Mouse (Mus musculus) CD4-positive, CD25-positive, alpha-beta regulatory T cell, adult 2 months (primary cell): Measurements from ENCODE around the gene Zfp618.
A peak's percentile ranks its signal among the peaks of the same experiment; 100 is the strongest.

Experiments used
- DNase-seq: peaks from one replicate; pipeline ENCODE4 v3.0.0-alpha.2; 2012; ENCODE audit warnings: low read depth, low spot score

Zfp618 gene

DNA sequence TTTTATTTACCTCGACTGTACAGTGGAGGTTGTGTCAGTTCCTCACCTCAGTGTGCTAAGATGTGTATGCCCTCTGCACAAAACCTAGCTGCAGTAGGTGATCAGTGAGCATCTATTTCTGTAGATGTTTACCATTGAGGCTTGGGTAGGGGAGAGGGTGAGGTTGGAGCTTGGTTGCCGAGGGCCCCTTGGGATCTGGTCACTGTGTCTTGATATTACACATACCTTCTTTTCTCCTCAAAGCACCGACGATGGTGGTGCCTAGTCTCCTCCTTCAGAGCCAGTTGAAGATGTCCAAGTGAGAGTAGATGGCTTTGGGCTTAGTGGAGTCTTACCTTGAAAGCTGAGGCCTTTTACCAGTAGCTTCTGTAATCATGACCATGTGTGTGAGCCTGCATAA is 101.4 kb downstream of the Zfp618 start:
- no peak for DNase-seq

DNA sequence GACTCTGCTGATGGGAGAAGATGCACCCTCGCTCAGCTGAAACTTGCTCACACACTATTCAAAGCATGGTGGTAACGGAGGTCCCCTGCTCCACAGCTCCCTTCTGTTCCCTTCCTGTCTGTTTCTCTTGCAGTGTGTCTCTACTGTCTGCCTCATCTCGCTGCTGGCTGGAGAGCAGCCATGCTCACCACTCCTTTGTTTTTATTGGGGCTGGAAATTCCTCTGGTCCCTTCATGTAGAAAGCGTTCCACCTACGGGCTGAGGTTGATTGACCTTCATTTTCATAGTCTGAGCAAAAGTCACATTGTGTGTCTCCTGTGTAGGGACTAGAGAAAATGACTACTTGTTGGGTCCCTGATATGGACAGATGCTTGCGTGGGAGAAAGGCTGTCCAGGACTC is 102.4 kb downstream of the Zfp618 start:
- DNase-seq, result no peak

DNA sequence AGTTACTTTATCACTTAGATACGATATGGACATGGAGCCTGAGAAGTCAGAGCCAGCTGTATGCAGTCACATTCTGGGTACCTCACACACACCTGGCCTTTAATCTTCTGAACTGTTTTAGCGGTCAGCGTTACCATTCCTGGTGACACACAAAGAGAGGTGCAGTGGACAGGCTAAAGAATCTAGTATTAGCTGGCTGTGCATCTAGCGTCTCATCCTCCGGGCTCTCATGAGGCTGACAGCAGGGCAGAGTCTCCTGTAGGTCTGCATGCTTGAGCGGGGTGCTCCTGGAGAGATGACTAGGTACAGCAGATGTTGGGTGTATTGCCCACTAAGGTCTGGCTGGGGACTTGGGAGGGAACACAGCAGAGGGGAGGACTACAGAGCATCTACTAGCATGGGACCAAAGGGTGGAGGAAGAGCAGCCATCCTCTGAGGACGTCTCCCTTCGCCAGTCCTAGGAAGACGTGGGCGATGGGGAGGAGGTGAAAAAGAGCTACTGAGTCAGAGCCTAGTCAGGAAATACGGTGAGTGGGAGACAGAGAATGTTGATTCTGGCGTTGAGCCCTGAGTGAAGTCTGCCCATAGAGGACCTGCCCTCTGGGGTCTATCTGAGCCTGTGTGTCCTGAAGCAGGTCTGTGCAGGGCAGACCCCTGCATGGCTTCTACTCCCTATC is 103.3 kb downstream of the Zfp618 start:
- no peak for DNase-seq

- DNase-seq, result no peak
Observed at GRCm38 (mm10) chr4:63071413-63072260, 106.3 kb downstream of the Zfp618 start.

- peak; percentile 48 for DNase-seq
Observed at GRCm38 (mm10) chr4:63073139-63073538, 107.8 kb downstream of the Zfp618 start.

DNA sequence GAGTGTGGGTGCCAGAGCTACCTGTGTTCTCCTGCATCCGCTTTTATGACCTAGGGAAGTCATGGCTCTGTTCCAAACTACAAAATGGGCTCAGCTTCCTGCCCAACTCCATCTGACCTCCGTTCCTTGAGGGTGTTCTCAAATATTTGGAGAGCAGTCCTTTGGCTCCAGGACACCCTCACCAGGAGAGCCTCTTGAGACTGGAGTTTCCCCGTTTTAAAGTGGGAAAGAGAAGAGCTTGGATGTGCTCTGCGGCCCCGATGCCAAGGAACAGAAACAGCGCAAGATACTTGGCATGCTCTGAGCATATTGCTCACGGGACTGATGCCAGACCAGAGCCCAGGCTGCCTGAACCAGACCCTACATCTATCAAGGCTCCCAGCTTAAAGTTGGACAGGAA is 113.8 kb downstream of the Zfp618 start:
- no peak for DNase-seq

DNA sequence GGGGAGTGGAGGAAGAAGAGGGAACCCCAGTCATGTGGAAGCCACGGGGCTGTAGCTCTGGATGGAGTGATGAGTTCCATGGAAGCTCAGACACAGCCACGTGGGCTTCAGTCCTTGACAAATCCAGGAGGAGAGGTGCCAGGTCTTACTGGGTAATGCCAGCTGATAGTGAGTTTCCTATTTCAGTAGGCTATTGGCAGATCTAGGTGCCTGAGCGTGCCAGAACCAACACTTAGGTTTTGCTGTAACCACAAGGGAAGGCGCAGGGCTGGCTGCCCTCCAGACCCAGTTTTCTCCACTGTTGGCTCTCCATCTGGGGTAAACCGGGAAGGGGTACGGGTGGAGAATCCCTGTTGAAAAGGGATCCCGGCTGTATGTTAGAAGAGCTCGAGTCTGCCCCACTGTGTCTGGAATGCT is 119.1 kb downstream of the Zfp618 start:
- DNase-seq, result no peak

DNA sequence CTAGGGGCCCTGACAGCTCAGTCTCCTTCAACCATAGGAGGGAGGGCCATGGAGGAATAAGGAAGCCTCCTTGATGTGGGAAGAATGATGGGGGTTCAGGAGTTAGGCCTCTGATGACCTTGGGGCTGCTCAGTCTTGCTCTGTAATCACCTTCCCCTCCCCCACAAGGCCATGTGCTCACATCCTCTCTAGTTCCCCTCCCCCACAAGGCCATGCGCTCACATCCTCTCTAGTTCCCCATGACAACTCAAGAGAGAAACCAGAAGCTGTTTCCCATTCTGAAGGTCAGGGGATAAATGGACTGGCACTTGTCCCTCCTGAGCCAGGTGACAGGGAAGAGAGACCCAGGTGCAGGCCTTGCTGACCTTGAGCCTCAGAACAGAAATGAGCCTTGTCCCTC is 124.1 kb downstream of the Zfp618 start:
- DNase-seq, result peak; percentile 66

DNA sequence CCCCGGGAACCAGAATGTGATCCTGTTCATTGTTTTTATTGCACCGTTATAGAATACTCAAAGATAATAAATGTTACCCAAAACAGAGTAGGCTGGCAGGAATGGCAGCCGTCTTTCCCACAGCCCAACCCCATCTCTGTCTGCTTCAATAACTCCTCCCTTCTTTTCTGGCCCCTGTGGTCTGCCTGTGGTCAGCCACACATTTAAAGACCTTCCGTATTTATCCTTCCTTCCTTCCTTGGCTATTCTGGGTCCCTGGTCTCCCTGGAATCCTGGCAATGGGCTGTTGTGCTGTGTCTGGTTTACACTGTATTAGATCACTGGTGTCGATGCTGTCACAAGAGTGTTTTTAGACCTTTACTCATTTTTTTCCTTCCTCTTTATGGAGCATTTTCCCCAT is 125.8 kb downstream of the Zfp618 start:
- no peak for DNase-seq

- DNase-seq, result no peak
Observed at GRCm38 (mm10) chr4:63097603-63098002, 132.2 kb downstream of the Zfp618 start.

DNA sequence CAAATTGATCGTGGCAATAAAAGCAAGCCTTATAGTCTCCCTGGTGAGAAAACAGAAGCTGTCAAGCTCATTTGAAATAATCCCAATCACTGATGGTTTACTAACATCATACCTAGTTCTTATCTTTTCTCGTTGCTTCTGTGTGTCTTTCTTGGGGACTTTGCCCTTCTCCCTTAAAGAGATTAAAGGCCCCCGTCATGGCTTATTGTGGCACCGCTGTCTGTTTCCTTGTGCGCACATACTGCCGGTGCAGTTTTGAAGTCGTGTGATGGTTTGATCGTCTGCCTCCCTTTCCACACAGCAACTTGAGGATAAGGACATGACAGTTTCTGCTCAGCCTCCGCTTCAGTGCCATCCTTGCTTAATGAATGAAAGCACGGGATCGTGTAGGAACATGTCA is 135.1 kb downstream of the Zfp618 start:
- no peak for DNase-seq

GRCm38 (mm10) chr4:63102025-63102424 is 136.7 kb downstream of the Zfp618 start:
- DNase-seq, result no peak

GRCm38 (mm10) chr4:63105651-63106050 is 140.3 kb downstream of the Zfp618 start:
- no peak for DNase-seq

DNA sequence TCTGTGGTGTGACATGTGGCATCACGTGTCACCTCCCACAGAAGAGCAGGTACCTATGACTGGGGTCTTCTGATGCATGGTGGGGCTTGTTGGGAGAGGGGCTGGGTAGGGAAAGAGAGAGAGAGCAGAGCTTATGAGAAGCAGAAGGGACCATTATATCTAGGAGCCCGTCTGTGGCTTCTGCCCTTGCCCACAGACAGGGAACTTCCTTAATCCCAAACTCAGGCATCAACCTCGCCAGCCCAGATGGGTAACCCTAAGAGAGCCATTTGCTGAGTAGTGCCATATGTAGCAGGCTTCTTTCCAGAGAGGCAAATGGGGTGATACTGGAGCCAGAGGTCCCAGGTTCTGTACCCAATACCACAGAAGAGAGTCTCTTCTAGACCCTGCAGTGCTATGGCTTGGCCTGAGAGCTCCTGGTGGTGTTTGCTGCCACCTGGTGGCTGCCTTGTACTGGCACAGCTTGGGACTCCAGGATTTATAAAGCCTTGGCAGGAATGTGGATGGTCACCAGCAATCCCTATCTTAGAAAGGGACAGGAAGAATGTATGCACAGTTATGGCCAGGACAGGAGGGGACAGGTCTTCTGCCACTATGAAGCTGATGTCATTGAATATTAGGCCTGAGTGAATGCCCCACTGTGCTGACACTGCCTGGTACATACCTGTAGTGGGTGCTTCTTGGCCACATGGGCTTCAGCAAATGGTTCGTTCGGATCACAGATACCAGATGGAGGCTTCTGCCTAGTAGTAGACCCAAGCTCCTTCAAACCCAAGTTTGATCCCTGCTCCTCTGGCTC is 153.5 kb downstream of the Zfp618 start:
- DNase-seq, result peak; percentile 89

DNA sequence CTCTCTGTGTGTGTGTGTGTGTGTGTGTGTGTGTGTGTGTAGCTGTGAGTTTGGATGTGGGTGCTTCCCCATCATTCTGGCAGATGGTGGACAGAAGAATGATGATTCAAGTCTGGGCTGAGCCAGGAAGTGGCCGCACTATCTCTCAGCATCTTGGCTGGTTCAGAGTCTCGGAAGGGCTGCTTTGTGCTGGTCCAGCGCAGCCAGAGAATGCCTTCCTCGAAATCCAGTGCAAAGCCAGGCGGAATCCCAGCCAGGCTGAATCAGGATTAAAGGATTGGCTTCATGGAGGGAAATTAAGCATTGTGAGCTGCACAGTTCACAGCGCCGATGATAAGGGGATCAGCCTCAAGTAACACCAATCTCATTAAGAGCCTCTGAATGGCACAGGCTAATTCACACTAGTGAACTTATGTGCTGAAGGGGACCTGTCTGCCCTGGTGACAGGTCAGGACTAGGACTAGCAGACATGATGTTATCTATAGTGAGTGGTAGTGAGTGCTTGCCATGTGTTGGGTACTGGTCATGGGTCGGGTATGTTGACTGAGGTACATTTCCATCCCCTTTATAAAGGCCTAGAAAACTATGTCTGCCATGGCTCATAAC is 159.6 kb downstream of the Zfp618 start:
- DNase-seq, result no peak

DNA sequence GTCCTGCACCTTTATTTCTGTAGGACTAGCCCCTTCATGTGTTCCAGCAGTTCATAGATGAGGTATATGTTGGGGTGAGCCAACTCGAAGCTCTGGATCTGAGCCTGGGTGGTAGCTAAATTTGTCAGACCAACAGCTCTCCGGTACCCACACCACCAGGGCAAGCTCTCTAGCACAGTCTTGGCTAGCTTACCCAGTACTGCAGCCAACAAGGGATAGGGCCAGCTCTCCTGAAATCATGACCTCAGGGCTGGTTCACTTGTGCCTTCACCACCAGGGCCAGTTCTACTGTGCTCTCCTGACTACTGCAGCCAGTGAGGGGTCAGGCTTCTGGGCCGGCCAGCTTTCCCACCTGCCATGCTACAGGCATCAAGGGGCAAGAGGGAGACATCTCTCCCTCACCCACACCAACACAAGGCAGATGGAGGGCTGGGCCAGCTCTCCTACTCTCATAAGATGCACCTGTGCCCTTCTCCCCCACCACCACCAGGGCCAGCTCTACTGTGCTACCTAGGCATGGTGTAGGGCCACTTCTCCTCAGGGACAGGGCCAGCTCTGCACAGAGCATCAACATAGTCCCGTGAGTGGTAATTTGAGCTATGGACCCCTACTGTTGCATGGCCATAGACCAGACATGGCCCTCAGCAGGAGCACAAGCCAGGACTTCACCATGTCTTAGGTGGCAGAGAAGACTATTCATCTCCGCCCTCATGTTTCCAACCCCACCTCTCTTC is 164.7 kb downstream of the Zfp618 start:
- DNase-seq, result no peak

DNA sequence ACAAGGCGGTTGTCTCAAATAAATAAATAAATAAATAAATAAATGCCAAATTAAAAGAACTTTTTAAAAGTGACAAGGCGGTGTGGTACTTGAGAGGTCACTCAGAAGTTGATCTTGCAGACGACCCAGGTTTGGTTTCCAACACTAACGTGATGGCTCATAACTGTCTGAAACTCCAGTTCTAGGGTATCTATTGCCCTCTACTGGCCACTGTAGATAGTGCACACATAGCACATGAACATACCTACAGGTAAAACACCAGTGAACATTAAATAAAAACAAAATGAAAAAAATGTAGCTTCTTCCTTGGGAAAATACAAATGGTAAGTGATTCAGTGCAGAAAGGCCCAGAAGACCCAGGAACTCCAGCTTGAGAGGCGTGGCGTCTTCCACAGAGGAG is 181.9 kb downstream of the Zfp618 start:
- DNase-seq, result peak; percentile 15

GRCm38 (mm10) chr4:63151127-63151526 is 185.8 kb downstream of the Zfp618 start:
- DNase-seq, result no peak

- DNase-seq, result no peak
Observed at GRCm38 (mm10) chr4:63154028-63154427, 188.7 kb downstream of the Zfp618 start.

DNA sequence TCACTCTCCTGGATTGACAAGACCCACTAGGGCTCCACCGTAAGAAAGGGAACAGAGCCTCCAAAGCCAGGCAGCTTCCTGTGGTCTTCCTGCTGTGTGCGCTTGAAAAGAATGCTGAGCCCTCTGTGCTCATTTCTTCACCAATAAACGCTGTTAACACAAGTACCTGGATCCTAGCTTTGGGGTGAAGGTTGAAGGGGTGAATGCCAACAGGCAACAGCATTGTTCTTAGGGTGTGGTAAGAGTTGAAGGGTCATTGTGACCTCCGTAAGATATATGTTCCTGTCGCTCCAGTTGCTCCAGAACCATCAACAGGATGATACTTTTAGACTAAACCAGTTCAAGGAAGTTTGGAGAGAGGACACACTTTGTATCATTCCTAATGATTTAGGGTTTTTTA is 189.3 kb downstream of the Zfp618 start, which contains the start of gene Ambp:
Gene Ambp, minus strand, starts transcription at position 101 of the 400 bp plus-strand sequence.
- no peak for DNase-seq

GRCm38 (mm10) chr4:63155596-63155995 is 190.2 kb downstream of the Zfp618 start:
- DNase-seq, result no peak
